Mouse (Mus musculus) spleen, adult 10 weeks (tissue): ENCODE data around the gene Defb11. TPM values are rescaled to one million over a fixed set of nuclear protein-coding genes. Genes with fewer than 3 reads are reported as not detected.

Source experiments
- polyA plus RNA-seq: library from polyadenylated mRNA; stranded (reverse); fragments of 350-450 nt; fragmentation: Illumina TruSeq; extraction: RNeasy Lipid Tissue Mini Kit (QIAGEN cat#74804); gene quantifications from one replicate; pipeline ENCODE4 v1.2.3, GENCODE M21; 2015; ENCODE audit warnings: low replicate concordance; ENCODE audit not compliant: insufficient read depth

The Defb11 gene
- not detected for polyA plus RNA-seq

GRCm38 (mm10) chr8:21906290-21906689 lies at the start of gene Defb11:
TSS of gene Defb11 (minus strand) at chr8:21906412.

DNA sequence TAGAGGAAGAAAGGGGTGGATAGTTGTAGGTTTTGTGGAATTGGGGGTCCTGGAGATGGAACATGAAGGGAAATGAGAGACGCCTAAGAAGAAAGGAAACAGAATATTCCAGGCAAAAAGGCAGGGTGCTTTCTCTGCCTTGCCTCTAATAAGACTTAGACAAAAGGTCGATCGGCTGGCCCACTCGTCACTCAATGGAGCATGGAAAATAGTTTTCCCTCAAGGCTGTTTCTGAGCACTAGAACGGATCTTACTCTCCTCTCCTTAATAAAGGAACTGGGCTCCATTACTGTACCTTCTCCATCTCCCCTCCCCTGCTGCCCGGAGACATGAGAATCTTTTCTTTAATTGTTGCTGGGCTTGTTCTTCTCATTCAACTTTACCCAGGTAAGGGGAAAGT lies 40.2 kb upstream of the Defb11 start, which contains the start of gene Defb13:
Gene Defb13 (plus strand): TSS at position 301 of the 400 bp plus-strand sequence.

GRCm38 (mm10) chr8:21938052-21938451 lies 31.8 kb upstream of the Defb11 start, which contains the start of gene Defb35:
TSS of gene Defb35 (plus strand) at chr8:21938352.

GRCm38 (mm10) chr8:21932610-21933009 lies 26.4 kb upstream of the Defb11 start, which contains the start of gene Defb15:
TSS of gene Defb15 (minus strand) at chr8:21932710.

DNA sequence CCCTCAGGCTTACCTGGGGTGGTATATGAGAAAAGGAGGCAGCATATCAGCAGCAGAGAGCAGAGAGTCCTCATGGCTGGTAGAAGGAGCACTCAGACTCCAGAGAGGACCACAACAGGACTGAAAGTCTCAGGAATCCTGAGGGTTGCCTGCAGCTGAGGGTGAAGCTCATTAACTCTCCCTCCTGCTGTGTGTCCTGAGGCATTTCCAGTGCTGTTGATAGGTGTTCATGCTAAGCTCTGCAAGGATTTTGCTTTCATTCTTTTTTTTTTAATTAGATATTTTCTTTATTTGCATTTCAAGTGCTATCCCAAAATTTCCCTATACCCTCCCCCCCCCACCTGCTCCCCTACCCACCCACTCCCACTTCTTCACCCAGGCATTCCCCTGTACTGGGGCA lies 20.9 kb downstream of the Defb11 start, which contains the start of gene Defb9:
Gene Defb9 (minus strand): TSS at position 101 of the 400 bp plus-strand sequence.

DNA sequence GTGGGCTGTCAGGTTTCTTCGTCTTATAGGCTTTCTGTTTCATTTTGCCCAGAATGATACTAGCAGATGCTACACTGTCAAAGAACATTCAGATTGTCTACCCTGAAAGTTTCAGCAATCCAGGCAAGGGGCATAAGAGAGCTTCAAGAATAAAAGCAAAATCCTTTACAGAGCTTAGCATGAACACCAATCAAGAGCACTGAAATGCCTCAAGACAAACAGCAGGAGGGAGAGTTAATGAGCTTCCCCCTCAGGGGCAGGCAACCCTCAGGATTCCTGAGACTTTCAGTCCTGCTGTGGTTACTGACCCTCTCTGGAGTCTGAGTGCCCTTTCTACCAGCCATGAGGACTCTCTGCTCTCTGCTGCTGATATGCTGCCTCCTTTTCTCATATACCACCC lies 47.6 kb downstream of the Defb11 start, which contains the start of gene Defb10:
Gene Defb10 (plus strand): TSS at position 316 of the 400 bp plus-strand sequence.

Other genes starting within 250 kb of the Defb11 start
- not detected for gene Defa34, start 240.6 kb downstream of the Defb11 start, polyA plus RNA-seq
- gene AY761184, start 202.8 kb downstream of the Defb11 start, polyA plus RNA-seq: not detected
- not detected for gene Defa24, start 171.9 kb downstream of the Defb11 start, polyA plus RNA-seq
- gene Defb50, start 82.9 kb downstream of the Defb11 start, polyA plus RNA-seq: not detected
- gene Defb2, start 66.5 kb downstream of the Defb11 start, polyA plus RNA-seq: not detected
- not detected for gene Defb10, start 47.5 kb downstream of the Defb11 start, polyA plus RNA-seq
- gene Defb9, start 21.0 kb downstream of the Defb11 start, polyA plus RNA-seq: not detected
- gene Defb15, start 26.3 kb upstream of the Defb11 start, polyA plus RNA-seq: not detected
- not detected for gene Defb35, start 31.9 kb upstream of the Defb11 start, polyA plus RNA-seq
- not detected for gene Defb13, start 40.4 kb upstream of the Defb11 start, polyA plus RNA-seq
- not detected for gene Fam90a1a, start 52.3 kb upstream of the Defb11 start, polyA plus RNA-seq
- gene Ccdc70, start 63.4 kb upstream of the Defb11 start, polyA plus RNA-seq: not detected
- 0.51 TPM for gene Atp7b, start 153.9 kb upstream of the Defb11 start, polyA plus RNA-seq
- gene Alg11, start 154.3 kb upstream of the Defb11 start, polyA plus RNA-seq: 17.3 TPM
- gene Nek5, start 218.6 kb upstream of the Defb11 start, polyA plus RNA-seq: 0.14 TPM